Mouse (Mus musculus) thymus, postnatal 14 days (tissue): Measurements from ENCODE around the gene Togaram2.

Source experiments
- DNase-seq: peaks from one replicate; pipeline ENCODE4 v3.0.0; 2021

The Togaram2 gene

DNA sequence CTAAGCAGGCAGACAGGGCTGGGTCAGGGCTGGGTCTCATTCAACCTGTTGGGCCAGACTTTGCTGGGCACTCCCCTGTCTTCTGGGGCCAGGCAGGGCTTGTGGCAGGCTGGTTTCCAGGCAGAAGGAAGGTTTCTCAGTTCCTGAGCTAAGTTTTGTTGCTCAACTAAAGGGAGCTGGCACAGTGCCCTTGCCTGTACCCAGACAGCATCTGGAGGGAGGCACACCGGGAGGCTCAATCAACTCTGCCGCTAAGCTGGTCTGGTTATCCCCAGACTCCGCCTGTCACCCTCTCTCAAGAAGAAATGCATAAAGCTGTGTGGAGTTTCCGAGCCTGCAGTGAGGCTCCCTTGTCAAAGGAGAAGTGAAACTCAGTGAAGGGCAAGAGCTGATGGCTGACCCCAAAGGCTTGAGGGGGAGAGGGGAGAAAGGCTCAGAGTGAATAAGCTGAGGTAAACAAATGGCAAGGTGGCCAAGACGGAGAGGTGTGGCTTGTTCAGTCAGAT is 11.1 kb downstream of the Togaram2 start:
- no peak for DNase-seq

DNA sequence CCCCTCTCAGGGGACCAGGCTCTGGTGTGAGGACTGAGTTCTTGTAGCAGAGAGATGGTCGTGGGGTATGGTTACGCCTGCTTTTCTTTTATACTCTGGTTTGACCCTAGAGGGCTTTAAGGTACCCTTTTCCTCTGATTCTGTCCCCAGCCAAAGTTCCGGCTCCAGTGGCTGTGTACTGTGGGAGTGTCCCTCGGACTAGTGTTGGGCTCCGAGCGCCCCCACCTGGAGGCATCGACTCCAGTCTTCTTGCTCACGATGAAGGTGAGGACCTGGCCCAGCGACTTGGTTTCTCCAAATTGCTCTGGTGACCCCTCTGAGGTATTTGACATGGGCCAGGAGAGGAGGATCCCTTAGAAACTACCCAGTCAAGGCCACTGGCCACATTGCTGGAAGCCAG is 14.4 kb downstream of the Togaram2 start:
- no peak for DNase-seq

DNA sequence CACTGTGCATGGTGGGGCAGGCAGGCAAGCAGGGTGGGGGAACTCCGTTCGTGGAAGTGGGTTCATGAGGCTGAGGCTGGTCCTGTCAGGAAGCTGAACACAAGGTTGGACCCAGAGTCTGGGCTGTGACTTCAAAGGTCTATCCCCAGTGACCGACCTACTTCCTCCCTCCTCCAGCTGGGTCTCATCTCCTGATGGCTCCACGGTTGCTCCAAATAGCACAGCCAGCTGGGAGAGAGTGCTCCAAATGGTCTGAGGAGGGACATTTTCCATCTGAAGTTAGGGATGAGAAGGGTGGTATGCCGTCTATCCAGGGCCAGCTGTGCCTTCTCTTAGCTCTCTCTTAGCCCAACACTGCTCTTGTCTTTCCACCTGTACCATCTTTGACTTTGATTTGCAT is 16.8 kb downstream of the Togaram2 start:
- DNase-seq, result no peak

DNA sequence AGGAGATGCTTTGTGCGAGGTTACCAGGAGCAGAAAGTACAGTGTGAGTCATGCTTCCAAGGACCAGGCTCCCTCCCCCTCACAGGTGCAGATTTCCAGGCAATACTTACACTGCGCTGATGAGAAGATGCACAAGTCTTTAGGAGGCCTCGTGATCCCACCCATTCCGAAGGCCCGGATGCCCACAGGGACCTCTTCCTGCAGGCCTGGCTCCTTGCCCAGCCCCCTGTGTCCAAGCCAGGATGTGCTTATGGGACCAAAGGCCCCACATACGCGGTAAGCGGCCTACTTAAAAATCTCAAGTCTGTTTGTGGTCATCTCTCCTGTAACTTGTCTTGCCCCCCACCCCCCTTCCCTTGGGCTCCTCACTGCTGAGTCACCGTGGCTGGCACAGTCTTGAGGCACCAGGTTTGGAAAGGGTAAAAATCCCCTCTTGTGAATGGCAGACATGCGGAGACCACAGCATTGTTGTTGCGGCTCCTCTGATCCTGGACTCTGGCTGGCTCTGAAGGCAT is 18.4 kb downstream of the Togaram2 start:
- DNase-seq, result no peak

DNA sequence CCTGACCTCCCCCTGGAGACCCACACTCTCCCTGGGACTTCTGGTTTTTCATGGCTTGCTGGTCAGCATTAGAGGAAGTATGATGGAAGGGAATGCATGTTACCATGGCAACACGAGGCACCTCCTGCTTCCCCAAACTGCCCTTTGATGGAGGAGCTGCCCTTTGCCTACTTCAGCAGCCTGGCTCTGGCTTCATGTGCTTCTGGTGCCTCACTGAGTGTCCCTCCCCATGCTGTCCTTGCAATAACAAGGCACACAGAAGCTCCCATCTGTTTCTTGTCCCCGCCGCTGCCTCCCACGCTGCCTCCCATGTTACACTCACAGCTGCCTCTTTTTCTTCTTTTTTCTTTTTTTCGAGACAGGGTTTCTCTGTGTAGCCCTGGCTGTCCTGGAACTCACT is 20.3 kb downstream of the Togaram2 start:
- DNase-seq, result no peak

DNA sequence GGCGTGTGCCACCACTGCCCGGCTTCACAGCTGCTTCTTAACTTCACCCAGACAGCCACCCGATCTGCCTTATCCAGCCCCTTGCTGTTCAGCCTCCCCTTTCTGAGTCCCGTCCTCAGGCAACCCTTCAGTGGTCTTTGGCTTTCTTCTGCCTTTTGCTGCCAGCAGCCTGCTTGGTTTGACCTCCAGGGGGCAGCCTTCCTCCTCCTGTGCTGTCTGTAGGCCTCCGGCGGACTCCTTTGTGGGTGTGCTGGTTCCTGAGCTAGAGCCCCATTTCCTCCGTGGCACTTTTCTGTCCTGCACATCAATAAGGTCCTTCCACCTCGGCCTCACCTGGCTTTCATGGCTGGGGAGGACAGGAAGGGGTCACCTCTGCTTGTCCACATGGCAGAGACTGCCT is 20.7 kb downstream of the Togaram2 start:
- DNase-seq, result peak; percentile 42

DNA sequence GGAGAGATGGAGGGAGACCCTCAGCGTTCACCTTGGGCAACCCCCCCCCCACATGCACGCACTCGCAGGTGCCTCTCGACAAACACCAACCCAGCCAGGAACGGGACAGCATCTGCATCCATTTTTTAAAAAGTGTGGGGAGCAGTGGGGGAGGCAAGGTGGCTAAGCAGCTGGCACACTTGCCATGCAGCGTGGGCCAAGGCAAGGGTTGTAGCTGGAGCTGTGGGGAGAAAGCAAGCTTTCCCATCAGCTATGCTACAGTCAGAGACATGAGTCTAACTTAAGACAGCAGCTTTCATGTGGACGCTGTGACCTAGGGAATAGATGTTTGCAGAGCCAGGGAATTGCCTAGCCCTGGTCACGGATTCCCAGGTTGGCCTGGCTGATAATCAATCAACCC is 22.1 kb downstream of the Togaram2 start:
- DNase-seq, result no peak

DNA sequence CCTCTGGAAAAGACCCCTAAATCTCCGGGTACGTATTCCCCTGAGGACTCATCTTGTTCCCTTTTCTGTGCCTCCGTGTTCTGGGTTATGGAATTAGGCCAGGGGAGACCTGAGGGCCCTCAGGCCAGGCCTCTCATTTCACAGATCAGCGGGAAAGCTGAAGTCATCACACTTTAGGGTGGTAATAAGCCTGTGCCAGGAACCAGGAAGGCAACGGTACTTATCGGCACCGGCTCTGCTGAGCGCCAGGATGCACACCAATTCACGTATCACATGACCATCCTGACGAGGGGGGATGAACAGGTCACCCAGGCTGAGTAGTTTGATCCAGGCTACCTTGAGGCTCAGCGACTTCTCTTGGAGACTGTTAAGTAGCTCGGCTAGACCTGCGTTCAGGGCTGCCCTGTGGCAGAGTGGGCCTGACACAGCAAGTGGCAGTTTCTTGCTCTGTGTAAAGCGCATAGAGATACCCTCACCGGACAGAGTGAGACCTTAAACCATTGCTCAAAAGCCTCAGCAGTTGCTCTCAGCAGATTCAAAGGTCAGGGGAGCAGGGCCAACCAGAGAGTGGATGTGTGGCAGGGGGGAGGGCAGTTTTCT is 22.8 kb downstream of the Togaram2 start:
- no peak for DNase-seq

DNA sequence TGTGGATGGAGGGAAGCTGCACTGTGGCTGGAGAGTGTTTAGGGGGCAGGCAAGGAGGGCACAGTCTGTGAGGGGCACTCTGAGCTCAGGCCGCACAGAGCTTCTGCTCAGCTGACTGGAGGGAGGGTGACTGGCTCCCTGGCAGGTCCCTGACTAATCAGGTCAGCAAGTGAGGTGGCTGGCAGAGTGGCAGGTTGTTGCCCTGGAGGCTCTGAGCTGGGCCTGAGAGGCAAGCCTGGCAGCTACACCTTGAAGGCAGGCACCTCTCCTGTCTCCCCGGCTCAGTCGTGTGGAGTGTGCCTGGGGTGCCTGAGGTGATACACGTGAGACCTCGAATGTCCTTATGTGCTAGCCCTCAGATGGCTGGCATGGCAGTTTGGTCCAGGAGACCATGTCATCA is 23.3 kb downstream of the Togaram2 start:
- DNase-seq, result no peak

DNA sequence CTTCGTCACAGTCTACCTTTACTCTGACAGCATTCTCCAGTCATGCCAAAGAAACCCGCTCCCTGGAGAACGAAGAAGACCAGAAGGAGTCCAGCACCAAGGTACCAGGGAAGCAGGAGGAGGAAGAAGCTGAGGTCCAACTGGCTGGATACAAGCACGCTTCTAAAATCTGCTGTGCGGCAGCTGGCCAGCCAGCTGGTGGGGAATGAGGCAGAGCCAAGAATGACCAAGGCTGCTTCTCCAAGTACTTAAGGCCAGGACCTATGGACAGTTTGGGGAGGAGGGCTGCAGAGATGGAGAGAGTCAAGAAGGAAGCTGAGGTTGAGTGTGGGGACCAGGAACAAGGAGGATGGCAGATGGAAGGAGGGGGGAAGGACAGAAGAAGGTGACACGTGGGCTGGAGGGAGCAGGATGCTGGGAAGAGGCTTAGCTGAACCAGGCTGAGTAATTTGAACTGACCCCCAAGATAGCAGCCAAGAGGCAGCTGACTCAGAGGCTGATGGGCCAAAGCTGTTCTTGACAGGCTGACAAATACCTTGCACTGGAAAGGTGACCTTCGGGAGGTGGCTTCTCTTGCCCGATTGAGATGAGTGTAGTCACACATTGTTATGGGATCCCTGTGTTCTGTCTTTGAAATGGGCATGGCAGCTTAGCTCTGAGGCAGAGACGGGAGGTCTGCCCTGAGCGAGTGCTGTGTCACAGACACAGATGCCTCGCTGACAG is 25.0 kb downstream of the Togaram2 start:
- DNase-seq, result no peak

DNA sequence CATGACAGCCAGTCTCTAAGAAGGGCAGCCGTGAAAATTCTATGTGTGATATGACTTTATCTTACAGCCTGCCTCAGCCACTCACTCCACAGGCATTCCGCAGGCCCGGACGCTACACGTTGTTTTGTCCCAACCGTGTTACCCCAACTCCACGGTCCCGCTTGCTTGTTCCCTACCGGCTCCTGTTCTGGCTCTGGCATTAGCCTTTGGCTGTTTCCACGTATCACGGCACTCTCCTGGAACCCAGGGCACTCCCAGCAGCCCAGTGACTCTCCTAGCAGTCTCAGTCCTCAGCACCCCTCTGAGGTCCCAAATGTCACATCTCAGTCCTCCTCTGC is 25.5 kb downstream of the Togaram2 start:
- no peak for DNase-seq

DNA sequence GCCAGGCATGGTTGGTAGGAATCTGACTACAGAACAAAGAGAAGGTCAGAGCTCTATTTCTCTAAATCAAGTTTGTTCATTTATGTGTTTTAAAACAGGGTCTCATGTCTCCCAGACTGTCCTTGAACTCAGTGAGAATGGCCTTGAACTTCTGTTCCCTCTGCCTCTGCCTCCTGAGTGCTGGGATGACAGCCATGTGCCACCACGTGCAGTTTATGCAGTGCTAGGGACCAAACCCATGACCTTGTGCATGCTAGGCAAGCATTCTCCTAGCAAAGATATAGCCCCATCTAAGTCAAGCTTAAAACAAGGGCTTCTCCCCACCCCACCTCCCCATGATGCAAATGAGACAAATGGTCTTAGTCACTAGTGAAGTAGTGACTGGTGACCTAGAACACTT is 32.1 kb downstream of the Togaram2 start:
- no peak for DNase-seq

DNA sequence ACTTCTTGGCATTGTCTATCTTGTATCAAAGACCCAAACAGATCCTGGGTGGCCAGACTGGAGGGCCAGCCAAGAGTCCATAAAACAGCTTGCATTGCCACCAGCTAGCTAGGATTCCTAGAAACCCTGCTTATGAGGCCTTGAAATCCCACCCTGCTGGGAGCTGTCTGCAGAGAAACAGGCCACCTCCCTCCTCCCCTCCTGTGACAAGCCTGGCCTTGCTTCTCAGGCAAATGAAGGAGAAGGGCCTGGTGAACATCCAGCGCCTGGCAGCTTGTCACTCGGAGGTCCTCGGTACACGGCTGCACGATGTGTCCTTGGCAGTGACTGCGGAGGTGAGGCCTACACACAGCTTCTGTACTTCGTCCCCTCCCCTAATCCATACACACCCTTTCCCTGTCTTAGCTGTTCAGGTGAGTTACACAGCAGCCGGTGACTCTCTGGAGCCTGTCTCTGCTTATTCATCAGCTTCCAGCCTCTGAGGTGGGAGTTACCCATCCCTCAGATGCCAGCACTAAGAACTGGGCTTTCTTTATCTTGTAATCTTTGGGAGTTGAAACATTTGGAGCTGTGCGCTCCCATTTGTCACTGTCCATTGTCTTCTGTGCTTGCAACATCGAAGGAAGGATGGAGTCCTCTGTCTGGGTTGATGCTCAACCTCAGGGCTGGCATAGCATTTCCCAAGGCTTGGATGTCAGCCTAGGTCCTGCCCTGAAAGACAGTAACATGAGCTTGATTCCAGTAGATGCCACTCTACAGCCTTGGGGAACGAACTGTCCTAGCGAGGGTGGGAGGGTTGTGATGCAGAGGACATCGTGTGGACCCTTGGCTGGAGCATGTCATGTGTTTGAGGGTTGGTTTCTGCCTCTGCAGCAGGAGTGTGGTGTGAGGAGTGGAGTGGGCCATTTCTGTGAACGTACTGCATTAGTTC is 32.8 kb downstream of the Togaram2 start:
- DNase-seq, result no peak

DNA sequence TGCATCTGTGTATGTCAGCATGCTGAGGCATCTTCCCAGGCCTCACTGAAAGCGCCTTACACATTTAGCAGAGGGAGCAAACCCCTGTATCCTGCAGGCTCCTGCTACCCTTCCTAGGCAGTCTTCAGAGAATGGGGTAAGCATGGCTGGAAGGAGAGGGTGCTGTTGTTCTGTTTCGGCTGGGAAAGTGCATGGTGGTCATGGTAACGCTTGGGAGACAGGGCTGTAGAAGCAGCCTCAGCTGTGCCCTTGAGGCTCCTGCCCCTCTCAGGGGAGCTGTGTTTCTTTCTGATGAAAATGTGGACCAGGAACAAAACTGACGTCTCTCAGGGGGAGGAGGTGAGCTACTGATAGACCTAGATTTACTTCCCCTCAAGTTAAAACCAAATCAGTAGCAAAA is 34.7 kb downstream of the Togaram2 start:
- no peak for DNase-seq

DNA sequence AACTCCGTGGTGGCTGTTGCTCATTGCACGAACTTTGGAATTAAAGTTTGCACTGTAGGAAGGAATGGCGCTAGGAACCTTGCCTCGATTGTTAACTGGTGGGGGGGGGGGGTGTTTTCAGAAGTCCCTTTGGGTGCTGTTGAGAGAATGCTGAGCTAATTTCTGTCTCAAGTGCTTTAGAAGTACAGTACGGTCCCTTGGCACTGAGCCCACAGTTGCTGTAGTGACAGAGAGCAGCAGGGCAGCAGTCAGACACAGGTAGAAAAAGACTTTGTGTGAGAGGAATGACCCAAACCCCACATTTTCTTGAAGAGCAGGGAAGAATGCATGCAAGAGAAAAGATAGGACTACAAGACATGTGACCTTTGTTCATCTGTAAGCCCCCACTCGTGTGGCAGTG is 39.2 kb downstream of the Togaram2 start:
- no peak for DNase-seq

DNA sequence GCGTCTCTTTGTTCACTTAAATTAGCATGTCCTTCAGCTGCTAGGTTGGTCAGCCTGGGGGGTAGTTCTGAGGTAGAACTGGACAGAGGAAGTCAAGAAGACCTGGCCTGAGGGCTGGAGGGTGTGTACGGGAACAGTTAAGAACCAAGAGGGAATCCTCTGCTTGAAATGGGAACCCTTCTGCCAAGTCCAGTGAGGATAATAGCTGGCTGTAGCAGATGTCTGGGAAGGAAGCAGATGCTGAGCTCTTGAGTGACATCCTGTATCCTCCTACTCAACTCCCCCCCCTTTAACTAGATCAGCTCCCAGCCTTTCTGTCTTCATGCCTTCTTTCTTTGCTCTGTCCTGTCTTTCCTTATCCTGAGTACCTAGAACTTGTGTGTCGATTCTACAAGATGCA is 42.0 kb downstream of the Togaram2 start:
- DNase-seq, result no peak

DNA sequence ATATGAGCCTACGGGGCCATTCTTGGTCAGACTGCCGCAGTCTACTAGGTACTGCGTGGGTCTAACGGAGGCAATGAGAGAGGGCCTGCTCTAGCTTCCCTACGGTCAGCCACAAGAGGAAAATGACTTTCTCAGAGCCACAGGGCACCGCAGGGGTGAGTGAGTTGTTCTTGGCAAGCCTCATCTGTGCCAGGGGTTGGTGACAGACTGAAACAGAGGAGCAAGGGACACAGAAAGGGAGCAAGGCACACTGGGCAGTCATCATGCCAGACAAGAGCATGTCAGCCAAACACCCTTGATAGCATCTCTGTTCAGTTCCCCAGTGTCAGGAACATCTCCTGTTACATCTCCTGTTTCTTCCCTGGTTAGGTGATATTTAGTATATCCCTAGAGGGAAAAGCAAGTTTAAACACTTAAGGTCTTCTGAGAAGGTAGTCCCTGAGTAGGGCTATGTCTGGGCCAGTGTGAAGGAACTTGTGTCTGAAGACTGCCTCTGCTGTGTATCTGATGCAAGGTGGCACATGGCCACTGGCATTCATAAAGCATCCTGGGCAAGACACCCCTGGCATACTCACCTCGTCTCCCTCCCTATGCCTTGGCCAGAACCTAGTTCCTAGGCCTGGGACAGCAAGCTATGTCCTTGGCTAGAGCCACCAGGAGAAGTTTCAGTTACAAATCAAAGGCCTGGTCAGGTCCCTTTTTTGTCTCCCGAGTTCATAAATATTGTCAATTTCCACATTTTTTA is 45.0 kb downstream of the Togaram2 start:
- no peak for DNase-seq

DNA sequence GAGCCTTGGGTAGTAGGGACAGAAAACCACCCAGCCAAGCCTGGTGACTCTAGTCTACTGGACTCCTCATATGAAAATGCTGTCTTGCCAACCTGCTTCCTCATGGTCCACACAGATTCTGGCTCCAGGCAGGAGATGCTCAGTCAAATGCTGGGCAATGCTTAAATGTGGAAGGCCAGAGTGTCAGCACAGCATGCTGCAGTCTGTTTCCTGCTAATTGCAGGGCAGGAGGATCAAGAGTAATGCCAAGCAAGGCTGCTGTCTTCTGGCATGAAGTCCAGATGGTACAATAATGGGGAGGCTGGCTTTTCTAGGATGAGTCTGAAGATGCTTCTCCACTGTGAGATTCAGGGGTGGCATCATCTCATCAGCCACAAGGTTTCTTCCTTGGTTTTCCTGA is 47.4 kb downstream of the Togaram2 start:
- DNase-seq, result no peak

DNA sequence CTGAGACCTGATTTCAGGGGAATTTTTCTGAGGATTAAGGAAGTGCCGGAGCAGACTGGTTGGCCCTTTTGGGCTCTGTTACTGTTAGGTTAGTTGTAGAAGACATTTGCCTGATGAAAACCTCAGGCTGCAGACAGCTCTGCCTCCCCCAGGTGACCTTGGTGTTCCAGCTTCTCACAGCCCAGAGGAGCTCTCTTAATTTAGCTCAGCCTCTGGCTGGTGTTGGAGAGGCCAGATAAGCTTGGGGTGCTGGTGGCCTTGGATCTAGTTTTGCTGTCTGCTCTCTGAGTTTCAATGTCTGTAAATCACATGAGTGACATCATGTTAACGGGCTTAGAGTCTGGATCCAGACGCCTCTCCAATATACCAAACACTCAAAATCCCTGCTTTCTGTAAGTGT is 48.0 kb downstream of the Togaram2 start:
- DNase-seq, result no peak

DNA sequence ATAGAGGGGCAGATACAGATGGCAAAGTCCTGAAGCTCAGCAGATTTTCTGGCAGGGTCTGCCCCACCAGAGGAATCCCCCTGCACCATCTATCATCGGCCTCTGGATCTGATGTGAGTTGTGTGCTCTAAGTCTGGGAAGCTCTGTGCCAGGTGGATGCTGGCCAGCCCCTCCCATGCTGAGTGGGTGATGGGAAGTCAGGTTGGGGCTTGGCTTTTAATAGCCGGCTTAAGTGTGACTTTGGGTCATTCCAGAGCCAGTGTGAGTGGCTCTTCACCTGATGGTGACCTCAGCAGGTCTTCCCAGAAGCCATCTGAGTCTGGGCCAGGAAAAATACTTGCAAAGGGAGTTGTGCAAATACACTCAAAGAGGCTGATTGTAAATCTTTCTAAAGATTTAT is 57.6 kb downstream of the Togaram2 start:
- DNase-seq, result no peak

DNA sequence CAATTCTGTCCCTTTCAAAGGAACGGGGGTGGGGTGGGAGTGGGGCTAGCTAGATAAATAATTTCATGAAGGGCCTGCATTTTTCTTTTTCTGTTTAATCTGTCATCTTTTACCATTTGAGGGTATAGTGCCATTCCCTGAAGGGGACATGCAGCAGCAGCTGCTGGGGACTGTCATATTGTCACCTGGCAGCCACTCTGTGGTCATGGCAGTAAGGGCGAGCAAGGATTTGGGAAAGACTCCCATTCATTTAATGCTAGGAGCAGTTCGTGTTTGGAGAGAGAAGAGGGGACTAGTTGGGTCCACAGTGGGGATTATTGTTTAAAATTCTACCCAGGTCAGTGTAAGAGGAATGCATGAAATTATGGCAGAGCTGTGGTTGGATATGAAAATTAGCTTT is 63.4 kb downstream of the Togaram2 start:
- no peak for DNase-seq

DNA sequence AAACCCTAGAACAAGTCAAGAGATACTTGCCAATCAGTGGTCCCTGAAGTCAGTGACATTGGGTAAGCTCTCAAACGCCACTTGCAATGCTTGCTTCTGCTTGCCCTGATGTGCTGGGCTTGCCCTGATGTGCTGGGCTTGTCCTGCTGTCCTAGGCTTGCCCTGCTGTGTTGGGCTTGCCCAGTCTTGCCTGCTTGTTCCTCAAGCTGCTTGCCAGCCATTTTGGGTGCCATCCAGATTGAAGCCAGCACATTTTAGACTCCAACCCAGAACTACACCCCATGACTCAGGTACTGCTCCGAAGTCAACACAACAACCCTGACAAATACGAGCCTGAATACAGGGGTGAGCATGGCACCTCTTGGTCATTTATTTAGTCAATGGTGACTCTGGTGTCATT is 69.1 kb downstream of the Togaram2 start:
- DNase-seq, result no peak

DNA sequence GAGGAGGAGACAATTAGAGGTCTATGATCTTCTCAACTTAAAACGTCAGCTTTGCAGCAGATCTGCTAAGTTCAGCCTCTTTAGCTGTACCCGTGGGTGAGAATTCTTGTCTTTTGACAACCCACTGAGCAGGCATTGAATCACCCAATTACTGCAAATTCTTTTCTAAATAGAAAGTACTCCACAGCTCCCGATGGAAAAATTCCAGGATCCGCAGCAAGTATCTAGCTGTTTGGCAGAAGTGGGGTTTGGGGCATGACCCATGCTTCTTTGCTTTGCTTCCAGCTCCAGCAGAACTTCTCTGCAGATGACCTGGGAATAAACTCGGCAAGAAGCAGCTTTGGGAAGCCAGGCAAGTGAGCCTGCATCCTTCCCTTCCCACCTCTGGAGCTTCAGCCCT is 69.9 kb downstream of the Togaram2 start:
- DNase-seq, result no peak
